Mouse (Mus musculus): ENCODE data around the gene Rplp0. TPM values are rescaled to one million over a fixed set of nuclear protein-coding genes. Genes with fewer than 3 reads are reported as not detected.
"Not testable (repeated sequence)": the region's sequence is repeated elsewhere in the genome, so short reads cannot be mapped to it uniquely, and the experiment has no call there.

The Rplp0 gene
- total RNA-seq, 2 experiments from 2014 or later: 852 to 919 TPM

DNA sequence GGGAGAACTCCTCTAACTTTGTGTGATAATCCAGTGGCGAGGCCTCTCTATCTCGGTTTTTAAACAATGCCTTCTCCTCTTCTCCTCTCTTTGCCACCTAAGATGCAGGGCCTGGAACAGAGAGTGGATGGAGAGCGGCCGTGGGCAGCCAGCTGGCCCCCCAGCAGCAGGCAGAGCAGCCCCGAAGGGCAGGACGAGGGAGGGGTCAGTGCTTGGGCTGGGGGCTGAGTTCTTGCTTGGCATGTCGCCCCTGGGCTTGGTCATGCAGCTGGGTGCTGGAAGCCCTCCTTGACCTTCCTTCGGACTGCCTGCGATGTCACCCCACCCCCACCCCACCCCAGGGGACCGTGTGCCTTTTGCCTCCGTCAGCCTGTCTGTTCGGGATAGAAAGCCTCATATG lies 7.9 kb upstream of the Rplp0 start:
- DNase-seq: no peak

DNA sequence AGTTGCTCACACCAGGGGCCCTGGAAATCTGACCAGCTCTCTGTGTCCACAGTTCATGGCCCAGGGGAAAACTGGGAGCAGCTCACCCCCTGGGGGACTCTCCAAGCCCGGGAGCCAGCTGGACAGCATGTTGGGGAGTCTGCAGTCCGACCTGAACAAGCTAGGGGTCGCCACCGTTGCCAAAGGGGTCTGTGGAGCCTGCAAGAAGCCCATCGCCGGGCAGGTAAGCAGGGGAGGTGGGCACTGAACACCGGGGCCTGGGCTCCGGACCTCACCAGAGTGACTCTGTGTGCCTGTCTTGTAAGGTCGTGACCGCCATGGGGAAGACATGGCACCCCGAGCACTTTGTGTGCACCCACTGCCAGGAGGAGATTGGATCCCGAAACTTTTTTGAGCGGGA lies 7.5 kb upstream of the Rplp0 start:
- DNase-seq: no peak

- DNase-seq: no peak
Measured at GRCm38 (mm10) chr5:115553801-115554420, 5.4 kb upstream of the Rplp0 start.

DNA sequence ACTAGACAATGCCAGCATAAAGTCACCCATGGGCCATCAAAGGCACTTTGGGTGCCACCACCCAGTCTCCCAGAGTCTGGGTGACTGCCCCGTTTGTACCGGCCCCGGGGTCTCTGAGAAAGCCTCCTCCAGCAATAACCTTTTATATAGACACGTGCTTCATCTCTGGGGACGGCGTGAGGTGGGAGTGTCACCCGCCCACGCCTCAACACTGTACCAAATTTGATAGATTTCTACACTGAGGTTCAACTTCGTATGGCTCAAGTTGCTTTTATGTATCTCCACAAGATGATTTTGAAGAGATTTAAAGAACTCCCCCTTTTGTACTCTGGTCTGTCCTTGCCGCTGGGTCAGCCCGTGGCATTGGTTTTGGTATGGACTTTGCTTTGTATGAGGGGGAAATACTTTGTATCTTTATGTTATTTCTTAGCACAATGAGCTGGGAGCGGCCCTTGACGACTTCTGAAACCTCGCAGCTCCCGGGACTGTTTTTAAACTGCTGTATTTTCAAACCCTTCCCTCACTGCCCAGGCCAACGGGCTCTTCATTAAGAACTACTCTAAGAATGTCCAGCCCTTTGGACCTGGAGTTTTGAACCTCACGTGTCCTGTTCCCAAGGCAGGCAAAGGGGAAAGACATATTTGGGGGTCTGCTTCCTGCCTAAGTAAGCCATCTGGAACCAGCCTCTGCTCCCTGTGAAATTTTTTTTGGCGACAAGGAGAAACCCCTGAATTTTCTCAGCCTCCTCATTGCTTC lies 4.6 kb upstream of the Rplp0 start:
- DNase-seq: no peak

DNA sequence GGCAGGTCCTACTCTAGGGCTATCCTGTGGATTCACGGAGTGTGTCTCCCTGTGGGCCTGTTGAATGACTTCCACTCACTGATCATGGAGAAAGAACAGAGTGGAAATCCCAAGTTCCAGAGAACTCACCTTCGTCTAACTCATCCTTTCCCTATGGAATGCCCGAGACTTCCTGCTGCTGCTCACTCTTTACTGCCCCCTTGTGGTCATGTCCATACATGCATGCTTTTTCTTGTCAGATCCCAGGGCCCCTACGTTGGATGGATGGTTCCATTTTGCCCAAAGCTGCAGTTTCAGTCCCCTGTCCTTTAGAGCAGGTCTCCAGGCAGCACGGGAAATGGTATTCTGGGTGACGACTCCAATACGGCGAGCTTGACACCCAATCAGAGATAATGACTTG lies 3.0 kb upstream of the Rplp0 start:
- DNase-seq: peak; percentile 89

DNA sequence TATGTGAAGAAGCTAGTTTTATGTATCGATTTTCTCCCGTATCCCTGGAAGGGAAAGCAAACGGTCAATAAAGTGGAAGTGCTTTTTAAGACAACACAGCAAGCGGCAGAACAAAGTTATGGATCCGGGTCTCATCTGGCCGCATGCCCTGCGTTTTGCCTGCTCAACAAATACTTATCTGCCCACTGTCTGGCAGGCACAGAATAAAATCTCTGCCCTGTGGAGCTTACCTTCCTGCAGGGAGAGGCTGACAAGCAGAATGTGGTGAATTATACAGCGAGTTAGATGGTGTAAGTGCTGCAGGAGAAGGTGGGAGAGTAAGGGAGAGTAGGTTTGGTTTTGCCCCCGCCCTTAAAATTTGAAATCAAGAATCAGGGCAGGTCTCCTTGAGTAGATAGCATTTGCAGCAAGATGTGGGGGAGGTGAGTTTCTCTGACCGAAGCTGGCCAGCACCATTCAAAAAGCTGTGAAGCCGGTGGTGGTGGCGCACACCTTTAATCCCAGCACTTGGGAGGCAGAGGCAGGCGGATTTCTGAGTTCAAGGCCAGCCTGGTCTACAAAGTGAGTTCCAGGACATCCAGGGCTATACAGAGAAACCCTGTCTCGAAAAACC lies 979 bp upstream of the Rplp0 start:
- DNase-seq: no peak

- no peak for DNase-seq
Measured at GRCm38 (mm10) chr5:115560336-115560905, 1.2 kb downstream of the Rplp0 start.

DNA sequence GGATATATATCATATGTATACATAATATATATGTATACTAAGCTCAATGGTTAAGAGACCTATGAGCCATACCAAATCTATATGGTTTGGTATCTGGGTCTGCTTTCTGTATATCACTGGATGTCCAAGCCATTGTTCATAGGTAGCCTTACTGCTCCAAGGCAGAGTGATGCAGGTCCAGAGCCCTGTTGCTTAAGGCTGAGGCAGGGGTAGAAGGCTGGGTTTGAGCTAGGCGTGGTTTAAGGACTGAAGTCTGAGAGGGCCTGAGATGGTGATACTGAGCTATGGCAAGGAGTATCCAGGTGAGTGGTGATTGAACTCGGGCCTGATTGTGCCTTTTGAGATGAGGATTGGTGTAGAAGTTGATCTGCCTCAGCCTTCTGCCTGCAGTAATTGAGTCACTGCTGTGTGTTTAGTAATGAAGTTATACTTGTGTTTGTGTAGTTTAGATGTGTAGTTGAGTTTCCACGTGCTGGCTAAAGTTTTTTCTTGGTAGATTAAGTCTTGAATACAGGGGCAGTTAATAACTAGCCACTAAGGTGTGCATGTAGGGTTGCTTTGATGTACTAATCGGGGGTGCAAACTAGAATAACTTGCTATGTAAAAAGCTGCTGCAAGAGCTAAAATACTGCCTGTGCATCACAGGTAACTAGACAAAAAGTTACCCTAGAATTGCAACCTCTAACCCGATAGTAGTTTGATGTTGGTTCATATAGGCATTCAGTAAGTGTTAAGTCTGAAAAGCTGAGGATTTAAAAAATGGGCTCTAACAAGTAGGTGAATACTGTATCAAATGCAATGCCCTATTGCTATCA lies 4.7 kb downstream of the Rplp0 start:
- DNase-seq: no peak

DNA sequence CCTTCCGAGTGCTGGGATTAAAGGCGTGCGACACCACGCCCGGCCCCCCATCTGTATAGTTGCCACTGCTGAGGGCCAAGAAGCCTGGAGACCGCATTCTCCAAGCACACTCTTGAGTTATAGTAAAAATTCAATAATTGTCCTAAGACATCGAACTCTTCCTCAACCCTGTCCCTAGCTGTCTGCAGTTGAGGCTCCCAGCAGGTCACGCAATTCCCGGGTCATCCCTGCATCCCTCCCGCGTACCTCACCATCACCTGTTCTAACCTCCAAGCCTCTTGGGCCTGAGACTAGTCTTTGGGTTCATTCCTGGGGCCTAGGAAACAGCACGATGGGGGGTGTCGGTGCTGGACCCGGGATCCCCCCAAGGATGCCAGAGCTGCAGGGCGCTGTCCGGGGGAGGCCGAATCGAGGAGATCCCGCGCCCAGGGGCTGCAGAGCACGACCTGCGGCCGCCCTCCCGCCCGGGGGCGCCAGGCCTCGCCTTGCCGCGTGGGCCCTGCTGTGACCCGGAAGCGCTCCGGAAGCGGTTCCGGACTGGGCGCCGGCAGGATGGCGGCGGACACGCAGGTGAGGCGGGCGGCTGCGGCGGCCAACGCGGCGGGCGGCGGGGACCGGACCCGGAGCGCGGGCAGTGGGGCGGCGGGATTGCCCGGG lies 5.6 kb downstream of the Rplp0 start, which contains the start of gene Gcn1l1:
TSS of gene Gcn1l1 (plus strand) at position 518 of the 657 bp plus-strand sequence.
- DNase-seq: peak; percentile 82

- no peak for DNase-seq
Measured at GRCm38 (mm10) chr5:115565403-115565802, 6.1 kb downstream of the Rplp0 start.

DNA sequence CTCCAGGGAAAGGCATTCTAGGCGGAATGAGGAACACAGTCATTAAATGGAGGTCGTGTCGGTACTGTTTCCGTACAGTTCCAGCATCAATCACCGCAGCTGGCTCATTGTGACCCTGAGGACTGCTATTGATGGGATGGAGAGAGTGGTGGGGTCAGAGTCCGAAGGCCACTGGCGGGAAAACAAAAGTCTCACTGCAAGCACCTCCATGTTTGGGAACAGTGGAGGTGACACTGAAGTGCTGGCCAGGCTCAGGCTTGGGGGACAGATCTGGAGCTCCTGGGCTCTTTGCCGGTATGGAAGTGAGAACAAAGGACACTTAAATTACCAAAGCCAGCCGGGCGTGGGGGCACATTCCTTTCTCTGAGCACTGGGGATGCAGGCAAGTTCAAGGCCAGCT lies 9.4 kb downstream of the Rplp0 start:
- no peak for DNase-seq

DNA sequence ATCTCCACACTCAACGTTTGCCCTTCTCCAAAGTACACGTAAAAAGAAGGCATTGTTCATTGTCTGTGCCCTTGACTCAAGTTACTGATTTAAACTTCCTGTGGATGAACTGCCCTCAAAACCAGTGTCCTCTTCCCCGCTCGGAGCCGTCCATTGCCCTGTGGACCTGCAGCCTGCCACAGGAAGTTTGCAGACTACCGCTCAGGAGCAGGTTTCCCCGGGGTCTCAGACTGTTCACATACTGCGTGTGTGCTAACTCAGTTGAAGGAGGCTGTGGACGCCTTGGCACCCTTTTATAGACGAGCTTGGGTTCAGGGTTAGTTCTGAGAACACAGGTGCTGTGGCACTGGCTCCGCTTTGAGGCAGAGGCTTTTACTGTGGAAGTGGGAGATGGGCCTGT lies 10.0 kb downstream of the Rplp0 start:
- DNase-seq: no peak

DNA sequence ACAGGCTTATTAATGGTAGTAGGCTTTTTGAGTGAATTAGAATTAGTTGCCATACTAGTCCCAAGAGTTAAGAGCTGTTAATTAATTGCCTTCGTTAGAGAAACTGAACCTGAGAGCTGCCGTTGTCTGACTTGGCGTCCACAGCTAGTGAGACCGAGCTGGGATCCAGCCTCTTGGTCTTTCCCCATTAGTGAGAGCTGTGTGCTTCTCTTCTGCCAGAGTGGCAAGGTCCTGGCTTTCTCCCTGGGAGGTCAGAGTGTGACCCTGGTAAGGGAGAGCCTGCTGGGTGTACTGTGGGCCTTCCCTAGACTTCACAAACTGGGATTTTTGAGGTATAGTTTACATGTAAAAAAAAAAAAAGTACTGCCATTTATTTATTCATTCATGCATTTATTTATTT lies 10.5 kb downstream of the Rplp0 start:
- no peak for DNase-seq

DNA sequence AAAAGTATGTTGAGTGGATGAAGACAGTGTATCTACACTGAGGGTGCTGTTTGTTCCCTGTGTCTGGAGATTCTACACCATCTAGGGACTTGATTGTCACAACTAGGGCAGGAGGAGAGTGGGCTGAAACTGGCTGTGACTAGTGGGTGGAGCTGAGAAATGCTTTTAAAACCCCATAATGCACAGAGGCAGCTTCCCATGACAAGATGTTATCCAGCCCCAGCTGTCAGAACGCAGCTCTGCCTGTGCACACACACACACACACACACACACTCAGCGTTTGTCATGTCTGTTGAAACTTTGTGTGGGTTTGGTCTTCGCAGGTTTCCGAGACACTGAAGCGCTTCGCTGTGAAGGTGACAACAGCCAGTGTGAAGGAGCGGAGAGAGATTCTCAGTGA lies 11.8 kb downstream of the Rplp0 start:
- DNase-seq: no peak

DNA sequence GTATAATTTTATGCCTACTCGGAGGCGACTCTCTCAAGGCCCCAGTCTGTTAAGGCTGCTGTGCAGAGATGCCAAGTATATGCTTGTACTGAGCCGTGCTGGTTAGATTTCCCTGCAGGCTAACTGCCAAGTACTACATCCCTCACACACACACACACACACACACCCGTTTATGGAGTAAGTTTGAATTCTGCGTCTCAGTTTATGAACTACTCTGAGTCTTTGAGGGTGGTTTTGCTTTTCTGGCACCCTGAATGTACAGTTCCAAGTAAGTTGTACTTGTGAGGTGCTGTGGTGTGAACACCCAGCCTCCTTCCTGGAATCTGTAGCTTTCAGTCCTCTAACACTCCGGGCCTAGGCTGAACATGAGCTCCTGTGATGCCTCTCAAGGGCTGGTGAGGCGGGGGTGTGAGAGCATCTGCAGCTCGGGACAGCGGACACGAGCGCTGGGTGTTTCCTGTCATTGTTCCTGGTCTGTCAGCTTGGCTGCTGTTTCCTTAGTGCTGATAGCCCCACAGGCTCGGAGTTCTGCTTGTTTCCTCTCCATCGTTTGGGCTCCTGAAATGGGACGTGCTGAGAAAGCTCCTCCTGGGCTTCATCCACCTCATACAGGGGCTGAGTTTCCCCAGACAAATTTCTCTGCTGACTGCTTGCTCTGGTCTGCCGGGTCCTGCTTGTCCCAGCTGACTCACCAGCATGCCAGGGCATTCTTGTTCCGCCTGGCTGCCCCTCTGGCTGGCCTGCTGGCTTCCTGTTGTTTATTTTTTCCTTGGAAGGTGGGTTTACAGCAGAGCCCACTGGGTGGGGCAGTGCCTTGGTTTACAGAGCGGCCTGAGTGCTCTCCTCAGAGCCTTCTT lies 13.6 kb downstream of the Rplp0 start:
- peak; percentile 69 for DNase-seq

DNA sequence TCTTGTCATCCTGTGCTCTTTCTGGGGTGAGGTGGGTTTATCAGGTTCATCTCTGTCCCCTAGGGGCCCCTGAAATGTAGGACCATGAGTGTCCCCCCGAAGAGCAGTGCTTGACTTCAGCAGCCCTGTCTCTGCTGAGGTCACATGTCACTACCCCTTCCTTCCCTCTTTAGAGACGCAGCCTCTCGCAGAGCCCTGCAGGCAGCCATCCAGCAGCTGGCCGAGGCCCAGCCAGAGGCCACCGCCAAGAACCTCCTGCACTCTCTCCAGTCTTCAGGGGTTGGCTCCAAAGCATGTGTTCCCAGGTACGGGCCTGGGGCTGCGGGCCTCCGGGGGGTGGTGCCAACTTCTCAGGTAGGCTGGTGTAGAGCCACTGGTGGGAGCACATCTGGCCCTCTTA lies 15.7 kb downstream of the Rplp0 start:
- peak; percentile 86 for DNase-seq

DNA sequence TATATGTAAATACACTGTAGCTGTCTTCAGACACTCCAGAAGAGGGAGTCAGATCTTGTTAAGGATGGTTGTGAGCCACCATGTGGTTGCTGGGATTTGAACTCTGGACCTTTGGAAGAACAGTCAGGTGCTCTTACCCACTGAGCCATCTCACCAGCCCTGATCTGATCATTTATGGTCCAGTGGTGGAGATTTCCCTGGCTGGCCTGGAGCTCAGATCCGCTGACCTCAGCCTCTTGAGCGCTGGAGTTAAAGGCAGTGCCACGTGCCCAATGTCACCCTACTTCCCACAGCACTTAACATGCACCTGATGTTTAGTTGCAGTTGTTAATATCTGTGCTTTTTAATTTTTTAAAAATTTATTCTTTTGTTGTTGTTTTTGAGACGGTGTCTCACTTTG lies 18.4 kb downstream of the Rplp0 start:
- not testable (repeated sequence) for DNase-seq

GRCm38 (mm10) chr5:115578922-115579321 lies 19.7 kb downstream of the Rplp0 start:
- no peak for DNase-seq

GRCm38 (mm10) chr5:115579363-115579762 lies 20.1 kb downstream of the Rplp0 start:
- no peak for DNase-seq

DNA sequence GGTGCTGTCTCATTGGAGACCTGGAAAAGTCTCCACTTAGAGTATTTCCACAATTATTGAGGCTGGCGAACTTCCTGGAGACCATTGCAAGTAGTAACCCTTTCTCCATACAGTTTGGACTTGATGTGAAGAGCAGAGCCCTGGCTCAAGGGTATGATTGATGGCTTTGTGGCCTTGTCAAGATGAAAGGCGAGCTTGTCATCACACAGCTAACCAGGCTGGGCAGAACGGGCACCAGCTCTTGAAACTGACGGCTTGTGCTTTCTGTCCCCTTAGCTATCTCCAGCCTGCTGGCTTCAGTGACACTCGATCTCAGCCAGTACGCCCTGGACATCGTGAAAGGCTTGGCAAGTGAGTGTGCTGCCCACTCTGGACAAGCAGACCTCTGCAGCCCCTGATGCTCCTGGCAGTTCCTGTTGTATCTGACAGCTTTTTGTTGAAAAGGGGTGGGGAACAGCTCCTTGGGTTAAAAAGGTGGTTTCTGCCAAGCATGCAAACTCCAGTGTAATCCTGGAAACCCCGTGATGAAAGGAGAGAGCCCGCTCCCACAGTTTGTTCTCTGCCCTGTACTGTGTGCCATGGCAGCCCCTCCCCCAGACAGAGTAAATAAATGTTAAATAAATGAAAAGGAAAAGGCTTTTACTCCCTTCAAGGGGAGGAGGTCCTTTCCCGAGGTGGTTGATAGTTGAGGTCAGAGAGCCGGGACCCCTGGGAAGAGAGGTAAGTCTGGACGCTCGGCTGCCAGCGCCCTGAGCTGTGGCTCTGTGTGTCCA lies 21.1 kb downstream of the Rplp0 start:
- no peak for DNase-seq
